Mouse (Mus musculus) spleen, adult 2 months (tissue): ENCODE measurements at regions not wholly inside any gene's neighbourhood (a gene's known extent, or its start where the extent isn't known, plus 50 kb on each side); places are given as distances from the start of the nearest gene placed in this dataset.

Experiments
- CTCF ChIP-seq: fragments of 200-500 bp; IDR thresholded peaks from 2 replicates; pipeline ENCODE4 v1.5.1; 2011; ENCODE audit warnings: mild to moderate bottlenecking, inconsistent platforms; ENCODE audit not compliant: insufficient read depth, insufficient read length, insufficient replicate concordance; ENCODE audit errors: extremely low read depth
- POLR2A ChIP-seq: fragments of 200-500 bp; IDR thresholded peaks from 2 replicates; pipeline ENCODE4 v1.6.1; 2011; ENCODE audit warnings: low read depth, low read length, inconsistent platforms

DNA sequence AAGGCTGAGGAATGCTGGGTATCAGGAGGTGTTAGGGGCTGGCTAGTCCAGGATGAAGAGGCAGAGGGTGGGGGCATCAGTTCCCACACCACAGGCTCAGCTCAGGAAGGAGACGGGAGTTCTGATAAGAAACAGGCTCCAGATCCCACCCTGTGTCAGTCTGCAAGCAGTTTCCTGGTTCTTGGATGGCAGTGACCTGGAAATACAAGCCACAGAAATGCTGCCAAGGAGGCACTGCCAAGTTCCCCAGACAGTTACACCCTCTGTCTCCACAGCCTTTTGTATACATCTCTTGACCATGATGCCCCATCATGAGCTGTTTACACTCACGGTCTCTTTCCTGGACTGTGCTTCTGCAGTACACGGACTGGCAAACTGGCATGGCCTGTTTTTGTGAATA is 220.1 kb downstream of the Opa1 start:
- TF ChIP-seq CTCF (no peak), POLR2A (no peak)
